Mouse (Mus musculus) small intestine, adult 2 months (tissue): Measurements from ENCODE around the gene Mex3a. TPM values are rescaled to one million over a fixed set of nuclear protein-coding genes. Genes with fewer than 3 reads are reported as not detected.
A peak's percentile ranks its signal among the peaks of the same experiment; 100 is the strongest.

ENCODE experiments used
- H3K27ac ChIP-seq: fragments of 200-500 bp; 2 replicates; pipeline ENCODE4 v1.5.1; 2012; ENCODE audit warnings: low read depth, low read length, control low read depth, inconsistent platforms; ENCODE audit not compliant: insufficient read depth
- H3K27me3 ChIP-seq: fragments of 200-500 bp; 2 replicates; pipeline ENCODE4 v1.6.1; 2012; ENCODE audit warnings: mild to moderate bottlenecking, moderate library complexity, low read length, inconsistent platforms; ENCODE audit not compliant: control insufficient read depth, insufficient read depth
- H3K36me3 ChIP-seq: fragments of 200-500 bp; 2 replicates; pipeline ENCODE4 v1.6.1; 2012; ENCODE audit warnings: mild to moderate bottlenecking, low read length, control low read depth, inconsistent platforms; ENCODE audit not compliant: control insufficient read depth, insufficient read depth
- H3K4me1 ChIP-seq: fragments of 200-500 bp; 2 replicates; pipeline ENCODE4 v1.6.1; 2012; ENCODE audit warnings: low read length, inconsistent platforms, mixed read lengths; ENCODE audit not compliant: control insufficient read depth, insufficient read depth, insufficient read length
- H3K4me3 ChIP-seq: fragments of 200-500 bp; 2 replicates; pipeline ENCODE4 v1.5.1; 2012; ENCODE audit warnings: low read depth, mild to moderate bottlenecking, control low read depth, inconsistent platforms, low read length, moderate library complexity
- CTCF ChIP-seq: fragments of 200-500 bp; IDR thresholded peaks from 2 replicates; pipeline ENCODE4 v1.5.1; 2012; ENCODE audit warnings: low read depth, mild to moderate bottlenecking, control low read depth, inconsistent platforms, low read length, moderate library complexity, mixed read lengths; ENCODE audit not compliant: insufficient replicate concordance, insufficient read length; ENCODE audit errors: extremely low read depth
- POLR2A ChIP-seq: fragments of 200-500 bp; IDR thresholded peaks from 2 replicates; pipeline ENCODE4 v1.6.1; 2012; ENCODE audit warnings: low read depth, mild to moderate bottlenecking, control low read depth, inconsistent platforms, low read length, moderate library complexity
- WGBS: fragments of 180-500 bp; shearing (Covaris S2); methylation state at CpG from one replicate; pipeline ENCODE4 v1.1.7; 2018; 5-methylcytosine and 5-hydroxymethylcytosine counted together
- polyA plus RNA-seq: library from polyadenylated mRNA; depleted of rRNA; stranded (reverse); fragments of >200 nt; gene quantifications from 2 replicates; pipeline ENCODE4 v1.2.3, GENCODE M21; 2012

The Mex3a gene
- polyA plus RNA-seq, 1 experiment, result 0.60 TPM

DNA sequence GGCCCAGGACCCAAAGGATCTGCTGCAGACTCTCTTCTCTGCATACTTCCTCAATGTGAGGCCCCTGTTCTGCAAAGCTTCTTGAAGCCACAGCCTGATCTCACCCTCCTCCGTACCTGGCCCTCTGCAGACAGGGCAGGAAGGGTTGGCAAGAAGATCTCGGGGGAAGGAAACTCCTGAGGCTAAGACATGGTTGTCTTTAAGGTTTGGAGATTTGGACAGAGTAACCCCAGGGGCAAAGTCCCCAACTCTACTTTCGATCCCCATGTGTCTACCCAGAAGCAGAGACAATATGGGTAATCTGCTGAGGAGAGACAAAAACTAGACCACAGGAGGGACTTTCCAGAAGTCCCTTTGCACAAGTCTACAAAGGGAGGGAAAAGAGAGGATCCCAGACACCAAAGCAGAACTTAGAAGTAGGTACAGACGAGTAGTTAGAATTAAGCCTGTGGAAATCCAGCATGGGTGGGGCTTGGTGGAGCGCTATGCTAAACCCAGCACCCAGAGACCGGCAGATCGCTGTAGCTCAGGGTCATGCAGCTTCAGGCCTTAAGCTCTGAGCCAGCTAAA is 18.6 kb upstream of the Mex3a start:
- no peak for TF ChIP-seq POLR2A
- no peak for TF ChIP-seq CTCF
- H3K4me1 ChIP-seq, result peaks cover 60% of the 10 kb centered on the region
- no peaks in the 10 kb centered on the region for H3K27me3 ChIP-seq
- 38% methylated on average over 7 of the region's 7 CpGs for WGBS
- H3K27ac ChIP-seq, result peak overlapping the region; percentile 93
- no peak overlapping the region for H3K4me3 ChIP-seq
- H3K36me3 ChIP-seq, result no peaks in the 10 kb centered on the region

GRCm38 (mm10) chr3:88514231-88515094 is 17.7 kb upstream of the Mex3a start:
- no peak overlapping the region for H3K4me3 ChIP-seq
- no peak for TF ChIP-seq POLR2A
- 49% methylated on average over 10 of the region's 10 CpGs for WGBS
- H3K4me1 ChIP-seq, result peaks cover 56% of the 10 kb centered on the region
- H3K36me3 ChIP-seq, result no peaks in the 10 kb centered on the region
- H3K27me3 ChIP-seq, result no peaks in the 10 kb centered on the region
- H3K27ac ChIP-seq, result peak overlapping the region; percentile 93

GRCm38 (mm10) chr3:88515095-88515386 is 17.2 kb upstream of the Mex3a start:
- WGBS, result 34% methylated on average over 2 of the region's 2 CpGs

DNA sequence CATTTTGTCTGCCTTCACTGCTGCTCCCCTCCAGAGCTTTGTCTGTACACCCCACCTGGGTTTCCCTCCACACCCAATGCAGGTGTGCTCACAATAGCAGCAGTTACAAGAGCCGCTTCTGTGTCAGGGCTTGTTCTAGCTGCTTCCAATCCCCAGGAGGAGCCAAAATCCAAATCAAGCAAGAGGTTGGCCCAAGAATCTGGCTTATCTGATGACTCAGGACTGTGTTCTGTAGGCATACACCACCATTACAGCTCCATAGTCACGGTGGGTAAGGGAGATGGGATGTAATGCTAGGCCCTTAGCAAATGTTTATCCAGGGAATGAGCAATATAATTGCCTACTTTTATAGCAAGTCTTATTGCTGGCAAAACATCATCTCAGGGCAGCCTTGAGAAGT is 15.8 kb upstream of the Mex3a start:
- Histone ChIP-seq H3K4me3 (no peak overlapping the region), H3K36me3 (no peaks in the 10 kb centered on the region), H3K27me3 (no peaks in the 10 kb centered on the region), H3K27ac (no peak overlapping the region), H3K4me1 (peaks cover 47% of the 10 kb centered on the region)
- WGBS, result 43% methylated on average over 2 of the region's 2 CpGs
- TF ChIP-seq POLR2A, result no peak
- TF ChIP-seq CTCF, result no peak

More at GRCm38 (mm10) chr3:88515095-88515386, 17.2 kb upstream of the Mex3a start:
- TF ChIP-seq POLR2A (no peak), CTCF (no peak)
- H3K4me1 ChIP-seq, result peaks cover 55% of the 10 kb centered on the region
- H3K36me3 ChIP-seq, result no peaks in the 10 kb centered on the region
- H3K27ac ChIP-seq, result peak overlapping the region; percentile 93
- no peaks in the 10 kb centered on the region for H3K27me3 ChIP-seq
- no peak overlapping the region for H3K4me3 ChIP-seq

GRCm38 (mm10) chr3:88518411-88518810 is 13.8 kb upstream of the Mex3a start:
- 79% methylated on average over 4 of the region's 4 CpGs for WGBS
- Histone ChIP-seq H3K4me1 (peaks cover 30% of the 10 kb centered on the region), H3K27me3 (no peaks in the 10 kb centered on the region), H3K4me3 (no peak overlapping the region), H3K27ac (no peak overlapping the region), H3K36me3 (no peaks in the 10 kb centered on the region)
- no peak for TF ChIP-seq POLR2A
- TF ChIP-seq CTCF, result no peak

DNA sequence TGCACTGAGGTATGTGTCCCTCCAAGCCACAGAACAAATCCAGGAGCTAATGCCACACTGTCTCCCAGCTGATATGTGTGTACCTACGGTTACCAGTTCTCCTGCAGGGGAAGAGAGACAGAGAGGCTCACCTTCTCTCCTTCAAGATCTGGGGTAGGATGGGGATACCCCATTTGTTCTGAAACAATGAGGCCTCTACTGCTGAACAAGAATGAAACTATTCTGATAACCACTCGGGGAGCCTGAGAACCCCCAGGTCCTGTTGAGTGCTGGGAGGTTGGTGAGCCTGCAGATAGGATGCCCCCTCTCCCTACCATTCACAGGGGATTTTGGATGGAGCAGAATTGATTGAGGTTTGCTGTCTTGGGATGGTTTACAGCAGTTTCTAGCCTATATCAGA is 12.1 kb upstream of the Mex3a start:
- TF ChIP-seq POLR2A (no peak), CTCF (no peak)
- Histone ChIP-seq H3K4me3 (no peak overlapping the region), H3K36me3 (no peaks in the 10 kb centered on the region), H3K27ac (no peak overlapping the region), H3K4me1 (peaks cover 15% of the 10 kb centered on the region; the same call in 1 of the 2 replicates), H3K27me3 (no peaks in the 10 kb centered on the region)
- WGBS, result 82% methylated on average over 2 of the region's 2 CpGs

DNA sequence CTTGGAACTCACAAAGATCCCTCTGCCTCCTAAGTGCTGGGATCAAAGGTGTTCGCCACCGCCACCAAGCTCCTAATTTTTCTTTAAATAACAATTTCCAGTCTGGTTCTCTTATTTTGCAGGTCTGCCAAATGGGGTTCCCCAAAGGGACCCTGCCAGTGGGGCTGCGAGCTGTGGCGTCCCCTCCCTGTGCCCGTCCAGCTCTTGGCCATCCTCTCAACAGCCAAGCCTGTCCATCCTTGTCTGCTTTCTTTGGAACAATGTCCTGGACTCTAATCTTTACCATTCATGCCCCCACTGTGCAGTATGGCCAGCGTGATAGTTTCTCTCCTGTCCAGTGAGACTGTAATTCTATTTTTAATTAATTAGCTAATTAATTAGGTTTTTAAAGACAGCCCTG is 11.0 kb upstream of the Mex3a start:
- H3K27ac ChIP-seq, result no peak overlapping the region
- H3K4me3 ChIP-seq, result no peak overlapping the region
- H3K4me1 ChIP-seq, result peaks cover 6% of the 10 kb centered on the region; the same call in 1 of the 2 replicates
- no peaks in the 10 kb centered on the region for H3K36me3 ChIP-seq
- TF ChIP-seq CTCF, result no peak
- TF ChIP-seq POLR2A, result no peak
- no peaks in the 10 kb centered on the region for H3K27me3 ChIP-seq
- 94% methylated on average over 6 of the region's 6 CpGs for WGBS
